Mouse (Mus musculus): Measurements from ENCODE around the gene Rnf11.

DNA sequence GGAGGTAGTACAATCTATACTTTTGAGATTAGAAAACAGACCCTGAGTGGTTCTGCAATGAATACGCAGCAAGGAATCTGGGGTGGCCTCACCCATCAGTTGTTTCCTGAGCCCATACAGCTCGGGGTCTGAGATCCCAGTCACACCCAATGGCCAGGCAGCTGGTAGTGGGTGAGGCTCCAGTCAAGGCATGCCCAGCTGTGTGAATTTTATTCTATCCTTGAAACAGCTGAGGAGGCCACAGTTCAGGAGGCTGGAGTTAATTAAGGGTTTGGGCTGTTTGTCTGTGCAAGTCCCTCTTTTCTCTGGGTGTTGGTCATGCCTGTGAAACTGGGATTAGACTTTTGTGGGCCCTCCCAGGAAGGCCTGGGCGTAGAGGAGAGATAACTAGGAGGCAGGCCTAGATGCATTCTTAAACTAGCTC lies 44.7 kb downstream of the Rnf11 start:
- TF ChIP-seq CTCF (IDR thresholded peaks at IDR 0.05): no peak
- no peak for TF ChIP-seq EP300 (IDR thresholded peaks at IDR 0.05)
